Mouse (Mus musculus) embryo, embryonic 9.5 days (tissue): ENCODE results near the gene Unc13b.
"Not testable (repeated sequence)": the region's sequence is repeated elsewhere in the genome, so short reads cannot be mapped to it uniquely, and the experiment has no call there.

ENCODE experiments used
- DNase-seq: peaks from one replicate; pipeline ENCODE4 v3.0.0-alpha.2; 2017; ENCODE audit errors: extremely low spot score

The Unc13b gene

GRCm38 (mm10) chr4:43091183-43091582 lies 32.4 kb downstream of the Unc13b start:
- no peak for DNase-seq

- no peak for DNase-seq
Measured at GRCm38 (mm10) chr4:43113491-43113890, 54.7 kb downstream of the Unc13b start.

- DNase-seq: no peak
Measured at GRCm38 (mm10) chr4:43114512-43114911, 55.8 kb downstream of the Unc13b start.

- peak; percentile 10 for DNase-seq
Measured at GRCm38 (mm10) chr4:43114946-43115345, 56.2 kb downstream of the Unc13b start.

- DNase-seq: no peak
Measured at GRCm38 (mm10) chr4:43116249-43116648, 57.5 kb downstream of the Unc13b start.

- DNase-seq: no peak
Measured at GRCm38 (mm10) chr4:43129750-43130149, 71.0 kb downstream of the Unc13b start.

GRCm38 (mm10) chr4:43142610-43143009 lies 83.9 kb downstream of the Unc13b start:
- DNase-seq: no peak

- DNase-seq: not testable (repeated sequence)
Measured at GRCm38 (mm10) chr4:43152413-43152812, 93.7 kb downstream of the Unc13b start.

- DNase-seq: no peak
Measured at GRCm38 (mm10) chr4:43160045-43160444, 101.3 kb downstream of the Unc13b start.

GRCm38 (mm10) chr4:43161124-43161657 lies 102.4 kb downstream of the Unc13b start:
- DNase-seq: no peak

GRCm38 (mm10) chr4:43163205-43163604 lies 104.5 kb downstream of the Unc13b start:
- DNase-seq: no peak

GRCm38 (mm10) chr4:43165403-43166005 lies 106.8 kb downstream of the Unc13b start:
- DNase-seq: no peak

- DNase-seq: no peak
Measured at GRCm38 (mm10) chr4:43170028-43170427, 111.3 kb downstream of the Unc13b start.

GRCm38 (mm10) chr4:43177126-43177525 lies 118.4 kb downstream of the Unc13b start:
- DNase-seq: no peak

- no peak for DNase-seq
Measured at GRCm38 (mm10) chr4:43182474-43183168, 123.9 kb downstream of the Unc13b start.

- DNase-seq: no peak
Measured at GRCm38 (mm10) chr4:43187439-43187838, 128.7 kb downstream of the Unc13b start.

- DNase-seq: no peak
Measured at GRCm38 (mm10) chr4:43189381-43189780, 130.6 kb downstream of the Unc13b start.

- no peak for DNase-seq
Measured at GRCm38 (mm10) chr4:43204946-43205345, 146.2 kb downstream of the Unc13b start.

GRCm38 (mm10) chr4:43205571-43205970 lies 146.8 kb downstream of the Unc13b start:
- DNase-seq: no peak

- no peak for DNase-seq
Measured at GRCm38 (mm10) chr4:43206989-43207388, 148.2 kb downstream of the Unc13b start.

- peak; percentile 41 for DNase-seq
Measured at GRCm38 (mm10) chr4:43209081-43209579, 150.4 kb downstream of the Unc13b start.

- no peak for DNase-seq
Measured at GRCm38 (mm10) chr4:43209673-43210072, 150.9 kb downstream of the Unc13b start.

GRCm38 (mm10) chr4:43216491-43216890 lies 157.7 kb downstream of the Unc13b start:
- no peak for DNase-seq
